Mouse (Mus musculus) CH12.LX (cell line): ENCODE results near the gene Zdhhc8. TPM values are rescaled to one million over a fixed set of nuclear protein-coding genes. Genes with fewer than 3 reads are reported as not detected.

Experiments used
- DNase-seq: peaks from one replicate; pipeline ENCODE4 v3.0.0-alpha.2; 2013; ENCODE audit errors: extremely low read depth
- H3K27ac ChIP-seq: 2 replicates; pipeline ENCODE4 v1.5.1; 2012; ENCODE audit warnings: low read depth, mild to moderate bottlenecking, control low read depth, moderate library complexity; ENCODE audit not compliant: insufficient read depth
- H3K27me3 ChIP-seq: replicated peaks from 2 replicates; pipeline ENCODE3; 2012; ENCODE audit warnings: inconsistent platforms
- H3K36me3 ChIP-seq, 2 experiments: replicated peaks in 1 of 2; 2 replicates each; pipeline versions ENCODE3 to v1.6.1; 2012; ENCODE audit warnings: inconsistent platforms in 1 of 2, low read length in 1 of 2, mild to moderate bottlenecking in 1 of 2, mixed read lengths in 1 of 2, moderate library complexity in 1 of 2; ENCODE audit not compliant: control insufficient read depth in 1 of 2, insufficient read depth in 1 of 2
- H3K4me1 ChIP-seq, 2 experiments: 2 replicates each; pipeline ENCODE4 v1.6.1; 2012; ENCODE audit warnings: inconsistent platforms in 1 of 2, moderate library complexity in 1 of 2; ENCODE audit not compliant: insufficient read depth in 2 of 2, control insufficient read depth in 1 of 2
- H3K4me2 ChIP-seq: 2 replicates; pipeline ENCODE4 v1.6.1; 2012; ENCODE audit warnings: low read depth, mild to moderate bottlenecking, control low read depth; ENCODE audit not compliant: poor library complexity, insufficient read depth, severe bottlenecking
- H3K4me3 ChIP-seq, 3 experiments: fragments of 150-350 bp in 1 of 3; sonication (generic) in 1 of 3; replicated peaks in 1 of 3; 2 replicates each; pipeline versions ENCODE3 to v1.5.1; 2011 to 2012; ENCODE audit warnings: low read depth in 2 of 3, low read length in 2 of 3, mild to moderate bottlenecking in 2 of 3, moderate library complexity in 2 of 3, control low read depth in 1 of 3, improper control_type of control experiment in 1 of 3, inconsistent platforms in 1 of 3, mixed read lengths in 1 of 3; ENCODE audit not compliant: poor library complexity in 1 of 3
- H3K79me2 ChIP-seq: replicated peaks from 2 replicates; pipeline ENCODE4 v1.6.1; 2012; ENCODE audit warnings: mild to moderate bottlenecking, moderate library complexity; ENCODE audit not compliant: control insufficient read depth, poor library complexity, insufficient read depth, severe bottlenecking; ENCODE audit errors: extremely low read depth
- H3K9ac ChIP-seq: 2 replicates; pipeline ENCODE4 v1.6.1; 2012; ENCODE audit warnings: low read depth, mild to moderate bottlenecking, control low read depth, moderate library complexity; ENCODE audit not compliant: insufficient read depth
- H3K9me3 ChIP-seq: replicated peaks from 2 replicates; pipeline ENCODE3; 2012; ENCODE audit warnings: low read length, inconsistent platforms, mixed read lengths
- BHLHE40 ChIP-seq: IDR thresholded peaks from 2 replicates; pipeline ENCODE4 v1.6.1; 2011; ENCODE audit warnings: mild to moderate bottlenecking, low read depth, low read length, improper control_type of control experiment
- E2F4 ChIP-seq: IDR thresholded peaks from 2 replicates; pipeline ENCODE4 v1.6.1; 2011; ENCODE audit warnings: low read depth, low read length, improper control_type of control experiment; ENCODE audit not compliant: insufficient replicate concordance
- ELF1 ChIP-seq: IDR thresholded peaks from 2 replicates; pipeline ENCODE4 v1.6.1; 2014; ENCODE audit warnings: low read depth, mild to moderate bottlenecking, inconsistent platforms, low read length, improper control_type of control experiment
- EP300 ChIP-seq: IDR thresholded peaks from 2 replicates; pipeline ENCODE4 v1.6.1; 2011; ENCODE audit warnings: low read length, improper control_type of control experiment
- KAT2A ChIP-seq: IDR thresholded peaks from 2 replicates; pipeline ENCODE4 v1.6.1; 2012; ENCODE audit warnings: low read length, improper control_type of control experiment, inconsistent platforms; ENCODE audit not compliant: insufficient replicate concordance
- MAX ChIP-seq: IDR thresholded peaks from 2 replicates; pipeline ENCODE4 v1.6.1; 2011; ENCODE audit warnings: low read length, improper control_type of control experiment
- MAZ ChIP-seq: IDR thresholded peaks from 2 replicates; pipeline ENCODE4 v1.6.1; 2012; ENCODE audit warnings: low read depth, mild to moderate bottlenecking, inconsistent platforms, low read length, improper control_type of control experiment, moderate library complexity
- MEF2A ChIP-seq: IDR thresholded peaks from 2 replicates; pipeline ENCODE4 v1.6.1; 2014; ENCODE audit warnings: low read depth, mild to moderate bottlenecking, inconsistent platforms, low read length, improper control_type of control experiment, borderline replicate concordance
- MYC ChIP-seq: IDR thresholded peaks from 2 replicates; pipeline ENCODE4 v1.6.1; 2011; ENCODE audit warnings: low read depth, mild to moderate bottlenecking, improper control_type of control experiment, low read length
- NRF1 ChIP-seq: IDR thresholded peaks from 2 replicates; pipeline ENCODE4 v1.6.1; 2014; ENCODE audit warnings: low read depth, mild to moderate bottlenecking, inconsistent platforms, low read length, improper control_type of control experiment, moderate library complexity
- PAX5 ChIP-seq: IDR thresholded peaks from 2 replicates; pipeline ENCODE4 v1.6.1; 2012; ENCODE audit warnings: low read length, inconsistent platforms, mixed read lengths
- POLR2A ChIP-seq: IDR thresholded peaks from 2 replicates; pipeline ENCODE4 v1.6.1; 2011; ENCODE audit warnings: low read depth, mild to moderate bottlenecking, improper control_type of control experiment, low read length
- RAD21 ChIP-seq: IDR thresholded peaks from 2 replicates; pipeline ENCODE4 v1.6.1; 2011; ENCODE audit warnings: low read depth, mild to moderate bottlenecking, low read length, improper control_type of control experiment, moderate library complexity
- SMC3 ChIP-seq: IDR thresholded peaks from 2 replicates; pipeline ENCODE4 v1.6.1; 2011; ENCODE audit warnings: low read depth, low read length, improper control_type of control experiment
- TCF12 ChIP-seq: IDR thresholded peaks from 2 replicates; pipeline ENCODE4 v1.6.1; 2014; ENCODE audit warnings: low read depth, mild to moderate bottlenecking, inconsistent platforms, low read length, improper control_type of control experiment
- UBTF ChIP-seq: IDR thresholded peaks from 2 replicates; pipeline ENCODE4 v1.6.1; 2012; ENCODE audit warnings: low read depth, mild to moderate bottlenecking, inconsistent platforms, low read length, improper control_type of control experiment, moderate library complexity
- USF1 ChIP-seq: IDR thresholded peaks from 2 replicates; pipeline ENCODE4 v1.6.1; 2014; ENCODE audit warnings: low read depth, mild to moderate bottlenecking, inconsistent platforms, low read length, improper control_type of control experiment
- ZC3H11A ChIP-seq: IDR thresholded peaks from 2 replicates; pipeline ENCODE4 v1.6.1; 2012; ENCODE audit warnings: low read depth, mild to moderate bottlenecking, inconsistent platforms, low read length, improper control_type of control experiment
- ZMIZ1 ChIP-seq: IDR thresholded peaks from 2 replicates; pipeline ENCODE4 v1.6.1; 2012; ENCODE audit warnings: low read depth, mild to moderate bottlenecking, inconsistent platforms, low read length, improper control_type of control experiment
- dilution Hi-C: fragments of 300-500 bp; cut with MboI; formaldehyde crosslinking; loops from 2 replicates; pipeline ENCODE4 v1.14.3; 2020; ENCODE audit warnings: low sequenced_read_pairs; ENCODE audit not compliant: extremely low pct_unique_long_range_greater_than_20kb, extremely low pct_ligation_motif_present
- in situ Hi-C: fragments of 300-500 bp; cut with MboI; formaldehyde crosslinking; loops from 3 replicates; pipeline ENCODE4 v1.14.3; 2019; ENCODE audit warnings: low sequenced_read_pairs, low pct_ligation_motif_present, low pct_unique_long_range_greater_than_20kb, mixed read lengths
- polyA plus RNA-seq: library from polyadenylated mRNA; unstranded; fragments of >175 nt; gene quantifications from 2 replicates; pipeline ENCODE4 v1.2.1, GENCODE M21; 2012; ENCODE audit warnings: low read depth; ENCODE audit not compliant: insufficient read length
- total RNA-seq, 2 experiments: library from RNA; depleted of rRNA; stranded (reverse); fragments of 300-350 nt in 1 of 2; fragments of >200 nt in 1 of 2; gene quantifications; 2 replicates each; pipeline ENCODE4 v1.2.3; 2012 to 2014

The Zdhhc8 gene
- total and polyA plus RNA-seq, 3 experiments: 3.2 to 15.2 (median 10.3) TPM

- no peak for DNase-seq
- Histone ChIP-seq H3K9ac (no peak overlapping the region), H3K4me3 (no peak overlapping the region), H3K4me1 (peaks cover 26 to 60% of the 10 kb centered on the region in 2 experiments), H3K9me3 (no peaks in the 10 kb centered on the region), H3K79me2 (no peaks in the 10 kb centered on the region), H3K27ac (no peak overlapping the region), H3K27me3 (no peaks in the 10 kb centered on the region), H3K4me2 (no peak overlapping the region), H3K36me3 (peaks cover 42 to 63% of the 10 kb centered on the region in 2 experiments)
- dilution Hi-C loops (no loop called here), in situ Hi-C loops (no loop called here)
- TF ChIP-seq E2F4: no peak
- TF ChIP-seq MAX: no peak
- no peak for TF ChIP-seq SMC3
- TF ChIP-seq MYC: no peak
- TF ChIP-seq RAD21: no peak
- no peak for TF ChIP-seq UBTF
- TF ChIP-seq BHLHE40: no peak
- no peak for TF ChIP-seq MAZ
- TF ChIP-seq NRF1: no peak
- no peak for TF ChIP-seq KAT2A
- no peak for TF ChIP-seq MEF2A
- TF ChIP-seq USF1: no peak
- TF ChIP-seq ELF1: no peak
- no peak for TF ChIP-seq TCF12
These were observed 5.3 kb downstream of the Zdhhc8 start for GRCm38 (mm10) chr16:18229622-18230021.

- dilution Hi-C loops: no loop called here
- H3K4me2 ChIP-seq: no peak overlapping the region
These were observed 6.1 kb downstream of the Zdhhc8 start for GRCm38 (mm10) chr16:18228856-18229255.

More at GRCm38 (mm10) chr16:18228856-18229255, 6.1 kb downstream of the Zdhhc8 start:
- Histone ChIP-seq H3K27me3 (no peaks in the 10 kb centered on the region), H3K9ac (no peak overlapping the region), H3K79me2 (no peaks in the 10 kb centered on the region), H3K4me3 (no peak overlapping the region), H3K9me3 (no peaks in the 10 kb centered on the region), H3K36me3 (peaks cover 50 to 70% of the 10 kb centered on the region in 2 experiments), H3K4me1 (peaks cover 26 to 54% of the 10 kb centered on the region in 2 experiments), H3K27ac (no peak overlapping the region)
- in situ Hi-C loops: no loop called here
- DNase-seq: no peak
- TF ChIP-seq ZC3H11A (no peak), E2F4 (no peak), ZMIZ1 (no peak), POLR2A (no peak), EP300 (no peak), PAX5 (no peak), NRF1 (no peak), MAX (no peak)
